ENCODE assay signal across 15 mouse cellular contexts in genomic region chr4:63009821-63010220, GRCm38 (mm10). TPM values are rescaled to one million over a fixed set of nuclear protein-coding genes. Genes with fewer than 3 reads are reported as not detected.
DNase-seq lines count a peak whose midpoint lies in the region; ATAC-seq lines count a peak whose summit lies in the region.
"Had no signal": no experiment of that assay in that cellular context is flagged by ENCODE, and none has a peak within 500 bp of the region (broad histone marks: within the 10 kb centered on the region; RNA-seq: fewer than 3 reads in every experiment).

No protein-coding gene starts in this region.

- no peak overlapping the region for H3K27ac ChIP-seq in embryonic facial prominence, embryonic 15.5 days (replicated peaks)
- no peak overlapping the region for H3K27ac ChIP-seq in forebrain, embryonic 16.5 days (ENCODE audit: low read length)
- H3K27ac ChIP-seq: stomach, embryonic 15.5 days had no signal

- intact Hi-C loops in gastrocnemius, postnatal 36 days (cut with DNase I) = no loop called here
- intact Hi-C loops in left cerebral cortex, postnatal 4 days (cut with DNase I) = no loop called here

- 0 out of 2 replicates have a peak, but pooled peaks have one; percentile 20 for ATAC-seq in embryonic facial prominence, embryonic 15.5 days (ENCODE audit: insufficient number of reproducible peaks, low FRiP score, low TSS enrichment, low read depth)
- peak; percentile 88 for ATAC-seq in forebrain, embryonic 16.5 days
- ATAC-seq: Patski had no signal

- H3K9me3 ChIP-seq in embryonic facial prominence, embryonic 15.5 days (replicated peaks) = no peaks in the 10 kb centered on the region
- H3K9me3 ChIP-seq in forebrain, embryonic 16.5 days (ENCODE audit: control insufficient read depth, low read length) = 0 out of 2 replicates have a peak, but pooled peaks cover under 1% of the 10 kb centered on the region
- H3K9me3 ChIP-seq: stomach, embryonic 15.5 days had no signal

- peaks cover 22% of the 10 kb centered on the region for H3K4me1 ChIP-seq in embryonic facial prominence, embryonic 15.5 days
- H3K4me1 ChIP-seq in forebrain, embryonic 16.5 days (replicated peaks; ENCODE audit: control insufficient read depth, insufficient read depth, low read length) = peaks cover 2% of the 10 kb centered on the region; the same call in 1 of the 2 replicates

- no peak overlapping the region for H3K9ac ChIP-seq in embryonic facial prominence, embryonic 15.5 days
- H3K9ac ChIP-seq in forebrain, embryonic 16.5 days (replicated peaks; ENCODE audit: low read depth, low read length) = no peak overlapping the region
- H3K9ac ChIP-seq: stomach, embryonic 15.5 days had no signal

- 52% methylated on average over 1 of the region's 1 CpGs for WGBS in embryonic facial prominence, embryonic 15.5 days
- 46% methylated on average over 1 of the region's 1 CpGs for WGBS in forebrain, embryonic 16.5 days

- no peak overlapping the region for H3K4me3 ChIP-seq in embryonic facial prominence, embryonic 15.5 days (replicated peaks)
- H3K4me3 ChIP-seq in forebrain, embryonic 16.5 days (replicated peaks; ENCODE audit: low read length) = no peak overlapping the region
- H3K4me3 ChIP-seq: myocyte; stomach, embryonic 15.5 days had no signal

- DNase-seq in gastrocnemius, postnatal 25 days = peak; percentile 11
- DNase-seq in gastrocnemius, postnatal 36 days = no peak
- DNase-seq in left cerebral cortex, postnatal 4 days = peak; percentile 84
- DNase-seq in left cerebral cortex, adult 9 months (ENCODE audit: low spot score in 2 of 2) = no peak
- DNase-seq in kidney, postnatal 25 days = no peak
- DNase-seq: adrenal gland, adult 8-10 months; cerebellum, adult 11 months; embryo, embryonic 11 days; kidney, adult 11 months had no signal

- no peaks in the 10 kb centered on the region for H3K27me3 ChIP-seq in embryonic facial prominence, embryonic 15.5 days
- no peaks in the 10 kb centered on the region for H3K27me3 ChIP-seq in forebrain, embryonic 16.5 days (replicated peaks; ENCODE audit: control insufficient read depth, insufficient read depth, low read length)
- H3K27me3 ChIP-seq: Patski; stomach, embryonic 15.5 days had no signal

- no peak overlapping the region for H3K4me2 ChIP-seq in embryonic facial prominence, embryonic 15.5 days (replicated peaks)
- no peak overlapping the region for H3K4me2 ChIP-seq in forebrain, embryonic 16.5 days (ENCODE audit: low read length)
- H3K4me2 ChIP-seq: stomach, embryonic 15.5 days had no signal

- no peaks in the 10 kb centered on the region for H3K36me3 ChIP-seq in embryonic facial prominence, embryonic 15.5 days
- no peaks in the 10 kb centered on the region for H3K36me3 ChIP-seq in forebrain, embryonic 16.5 days (ENCODE audit: control insufficient read depth, insufficient read depth)
- H3K36me3 ChIP-seq: stomach, embryonic 15.5 days had no signal

RNA-seq across cellular contexts. Expression of gene Zfp618, which starts 44.4 kb away (rescaled TPM):
- under 1 TPM; 0.19 to 0.41 TPM for total RNA-seq in gastrocnemius, postnatal 25 days (2021)
- under 1 TPM; 0.27 to 0.31 TPM for total RNA-seq in gastrocnemius, postnatal 36 days (2021)
- total RNA-seq in left cerebral cortex, postnatal 4 days (2021) = 10 to 100 TPM; 13.8 to 16.3 TPM
- polyA plus RNA-seq in embryonic facial prominence, embryonic 15.5 days (2015; fragmentation: Nextera tagmentation; extraction: Ambion mirVana) = 16.6 and 22.7 TPM in 2 replicates
- 15.2 and 18.4 TPM in 2 replicates for polyA plus RNA-seq in forebrain, embryonic 16.5 days (2015; fragmentation: Nextera tagmentation; extraction: Ambion mirVana)
- total RNA-seq: CH12.LX had no signal
- polyA plus RNA-seq: myocyte had no signal

Comparison
In these comparisons a context has a peak if more than half of its experiments do, and no peak if none do; other contexts are left out.
1. DNase-seq: peak in gastrocnemius, postnatal 25 days (single experiment) and left cerebral cortex, postnatal 4 days (single experiment); none in gastrocnemius, postnatal 36 days (0 of 2), left cerebral cortex, adult 9 months (0 of 2) and kidney, postnatal 25 days (0 of 2).
2. RNA of gene Zfp618, which starts 44.4 kb away (total RNA-seq): 13.8 to 16.3 TPM in left cerebral cortex, postnatal 4 days; 0.19 to 0.41 TPM in gastrocnemius, postnatal 25 days and 0.27 to 0.31 TPM in gastrocnemius, postnatal 36 days; every median in the first group is over 10 times any median in the second.